Comparison of ENCODE assay signal across 8 mouse cellular contexts in the genomic region with DNA sequence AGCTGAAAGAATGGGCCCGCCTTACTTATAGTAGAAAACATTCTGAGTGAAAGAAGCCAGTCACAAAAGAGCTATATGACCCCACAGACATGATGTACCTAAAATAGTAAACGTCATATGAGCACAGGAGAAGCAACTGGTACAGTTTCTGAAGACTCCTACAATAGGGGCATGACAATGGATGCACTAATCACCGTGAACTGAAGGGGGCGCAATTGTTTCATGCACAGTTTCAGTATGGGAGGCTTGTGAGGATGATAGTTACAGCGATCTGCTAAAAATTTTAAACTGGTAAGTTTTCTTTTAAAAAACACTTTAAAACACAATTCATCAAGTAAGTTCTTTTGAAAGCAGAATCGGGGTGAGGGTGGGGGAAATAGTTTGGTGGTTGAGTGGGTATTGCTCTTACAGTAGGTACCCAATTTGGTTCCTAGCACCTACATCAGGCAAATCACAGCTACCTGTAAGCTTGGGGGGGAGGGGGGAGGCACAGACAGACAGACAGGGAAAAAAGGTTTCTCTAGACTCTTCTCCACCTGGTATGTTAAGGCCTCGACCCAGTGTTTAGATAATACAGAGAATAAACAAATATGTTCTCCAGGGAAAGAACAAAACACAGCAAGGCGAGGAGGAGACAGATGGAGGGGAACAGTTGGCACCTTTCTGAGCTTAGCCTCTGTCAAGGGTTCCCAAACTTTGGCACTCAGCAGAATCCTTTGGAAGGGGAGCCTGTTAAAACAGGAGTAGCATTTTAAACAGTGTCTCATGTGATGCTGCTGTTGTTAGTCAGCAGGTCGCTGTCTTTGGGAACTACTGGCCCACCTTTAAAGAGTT.
A peak's percentile ranks its signal among the peaks of the same experiment; 100 is the strongest.
DNase-seq lines count a peak whose midpoint lies in the region; ATAC-seq and TF ChIP-seq lines count a peak whose summit lies in the region.

No protein-coding gene starts in this region.

- ATAC-seq in CD4-positive, CD25-positive, alpha-beta regulatory T cell, adult 4 months = peak; percentile 65
- ATAC-seq in heart, embryonic 14.5 days (ENCODE audit: insufficient number of reproducible peaks, insufficient read depth, low FRiP score, low read depth) = no peak
- 0 out of 2 replicates have a peak, but pooled peaks have one; percentile 70 for ATAC-seq in kidney, postnatal 0 days (replicated peaks; ENCODE audit: low FRiP score, low read depth)
- ATAC-seq in liver, embryonic 11.5 days (replicated peaks; ENCODE audit: low FRiP score) = 0 out of 2 replicates have a peak, but pooled peaks have one; percentile 49
- peak; percentile 84 for ATAC-seq in neural tube, embryonic 12.5 days (ENCODE audit: low FRiP score, low read depth)

- WGBS in forebrain, embryonic 10.5 days = 14% methylated on average over 9 of the region's 9 CpGs
- 19% methylated on average over 9 of the region's 9 CpGs for WGBS in heart, embryonic 14.5 days
- WGBS in kidney, postnatal 0 days = 16% methylated on average over 9 of the region's 9 CpGs
- WGBS in liver, embryonic 11.5 days = 17% methylated on average over 9 of the region's 9 CpGs
- 12% methylated on average over 9 of the region's 9 CpGs for WGBS in neural tube, embryonic 12.5 days

- H3K36me3 ChIP-seq in forebrain, embryonic 10.5 days (replicated peaks) = no peaks in the 10 kb centered on the region
- H3K36me3 ChIP-seq in heart, embryonic 14.5 days (ENCODE audit: control insufficient read depth, insufficient read depth, low read length) = no peaks in the 10 kb centered on the region
- H3K36me3 ChIP-seq in kidney, postnatal 0 days (ENCODE audit: insufficient read depth, low read length) = no peaks in the 10 kb centered on the region
- no peaks in the 10 kb centered on the region for H3K36me3 ChIP-seq in liver, embryonic 11.5 days (ENCODE audit: control insufficient read depth, insufficient read depth, low read length)
- no peaks in the 10 kb centered on the region for H3K36me3 ChIP-seq in neural tube, embryonic 12.5 days

- TF ChIP-seq CTCF in brain, embryonic 14.5 days (IDR thresholded peaks at IDR 0.05; ENCODE audit: borderline replicate concordance, extremely low read depth, insufficient read depth, insufficient read length) = peak; percentile 79; the same call in 1 of the 2 replicates
- peak; percentile 94 for TF ChIP-seq CTCF in kidney, postnatal 0 days (IDR thresholded peaks at IDR 0.05; ENCODE audit: low read depth)

- peak overlapping the region; percentile 52 for H3K4me2 ChIP-seq in heart, embryonic 14.5 days (ENCODE audit: low read length)
- peak overlapping the region; percentile 21; the same call in 1 of the 2 replicates for H3K4me2 ChIP-seq in kidney, postnatal 0 days (ENCODE audit: low read length)
- no peak overlapping the region for H3K4me2 ChIP-seq in liver, embryonic 11.5 days
- H3K4me2 ChIP-seq in neural tube, embryonic 12.5 days (replicated peaks) = peak overlapping the region; percentile 51

- peaks cover 17% of the 10 kb centered on the region for H3K4me1 ChIP-seq in forebrain, embryonic 10.5 days
- H3K4me1 ChIP-seq in heart, embryonic 14.5 days (ENCODE audit: control insufficient read depth in 2 of 2, insufficient read depth in 2 of 2, low read length in 2 of 2) = peaks cover 0 to 7% of the 10 kb centered on the region in 2 experiments; a peak in 1 of 4 replicates
- H3K4me1 ChIP-seq in kidney, postnatal 0 days (replicated peaks; ENCODE audit: insufficient read depth, low read length) = no peaks in the 10 kb centered on the region
- 0 out of 2 replicates have a peak, but pooled peaks cover 2% of the 10 kb centered on the region for H3K4me1 ChIP-seq in liver, embryonic 11.5 days (replicated peaks; ENCODE audit: control insufficient read depth, insufficient read depth, low read length)
- H3K4me1 ChIP-seq in neural tube, embryonic 12.5 days = peaks cover 8% of the 10 kb centered on the region

- H3K27me3 ChIP-seq in forebrain, embryonic 10.5 days (ENCODE audit: poor library complexity, severe bottlenecking) = 0 out of 2 replicates have a peak, but pooled peaks cover 5% of the 10 kb centered on the region
- H3K27me3 ChIP-seq in heart, embryonic 14.5 days (ENCODE audit: control insufficient read depth, insufficient read depth, low read length) = no peaks in the 10 kb centered on the region
- no peaks in the 10 kb centered on the region for H3K27me3 ChIP-seq in kidney, postnatal 0 days (ENCODE audit: insufficient read depth, low read length)
- H3K27me3 ChIP-seq in liver, embryonic 11.5 days (replicated peaks; ENCODE audit: control insufficient read depth, insufficient read depth, low read length) = no peaks in the 10 kb centered on the region
- H3K27me3 ChIP-seq in neural tube, embryonic 12.5 days (replicated peaks) = no peaks in the 10 kb centered on the region

- no peak overlapping the region for H3K27ac ChIP-seq in forebrain, embryonic 10.5 days
- H3K27ac ChIP-seq in heart, embryonic 14.5 days (replicated peaks in 1 of 2; ENCODE audit: control insufficient read depth in 1 of 2, insufficient read depth in 1 of 2, low read depth in 2 of 2, low read length in 2 of 2) = no peak overlapping the region
- no peak overlapping the region for H3K27ac ChIP-seq in kidney, postnatal 0 days
- H3K27ac ChIP-seq in liver, embryonic 11.5 days (ENCODE audit: low read depth, low read length) = no peak overlapping the region
- H3K27ac ChIP-seq in neural tube, embryonic 12.5 days = no peak overlapping the region

- TF ChIP-seq POLR2A in brain, embryonic 14.5 days (IDR thresholded peaks at IDR 0.05; ENCODE audit: borderline replicate concordance, extremely low read depth, insufficient read depth, insufficient read length, poor library complexity, severe bottlenecking) = no peak

- no peaks in the 10 kb centered on the region for H3K9me3 ChIP-seq in forebrain, embryonic 10.5 days
- H3K9me3 ChIP-seq in heart, embryonic 14.5 days (ENCODE audit: control insufficient read depth, low read length) = no peaks in the 10 kb centered on the region
- no peaks in the 10 kb centered on the region for H3K9me3 ChIP-seq in kidney, postnatal 0 days (replicated peaks; ENCODE audit: low read length)
- no peaks in the 10 kb centered on the region for H3K9me3 ChIP-seq in liver, embryonic 11.5 days (ENCODE audit: control insufficient read depth, low read length)
- H3K9me3 ChIP-seq in neural tube, embryonic 12.5 days = no peaks in the 10 kb centered on the region

- DNase-seq in brain, embryonic 14.5 days (ENCODE audit: low read depth) = peak; percentile 87
- DNase-seq in forebrain, embryonic 10.5 days (ENCODE audit: extremely low spot score, low spot score) = peak; percentile 77
- DNase-seq in kidney, postnatal 0 days (ENCODE audit: low spot score) = peak; percentile 85
- DNase-seq in liver, embryonic 11.5 days (ENCODE audit: low spot score) = peak; percentile 46
- peak; percentile 47 for DNase-seq in testis, postnatal 14 days (ENCODE audit: low spot score)

- peak overlapping the region; percentile 33 for H3K4me3 ChIP-seq in forebrain, embryonic 10.5 days
- H3K4me3 ChIP-seq in heart, embryonic 14.5 days (ENCODE audit: control insufficient read depth in 1 of 2, insufficient read depth in 1 of 2, low read depth in 1 of 2, low read length in 2 of 2) = no peak overlapping the region
- no peak overlapping the region for H3K4me3 ChIP-seq in kidney, postnatal 0 days (replicated peaks; ENCODE audit: low read depth, low read length)
- no peak overlapping the region for H3K4me3 ChIP-seq in liver, embryonic 11.5 days (ENCODE audit: low read depth, low read length)
- no peak overlapping the region for H3K4me3 ChIP-seq in neural tube, embryonic 12.5 days

- peak overlapping the region; percentile 25; the same call in 1 of the 2 replicates for H3K9ac ChIP-seq in heart, embryonic 14.5 days (ENCODE audit: low read length)
- H3K9ac ChIP-seq in kidney, postnatal 0 days (ENCODE audit: low read depth, low read length) = no peak overlapping the region
- H3K9ac ChIP-seq in liver, embryonic 11.5 days (ENCODE audit: low read depth, low read length) = no peak overlapping the region
- H3K9ac ChIP-seq in neural tube, embryonic 12.5 days = no peak overlapping the region
